ENCODE assay signal across 8 mouse cellular contexts in the genomic region with DNA sequence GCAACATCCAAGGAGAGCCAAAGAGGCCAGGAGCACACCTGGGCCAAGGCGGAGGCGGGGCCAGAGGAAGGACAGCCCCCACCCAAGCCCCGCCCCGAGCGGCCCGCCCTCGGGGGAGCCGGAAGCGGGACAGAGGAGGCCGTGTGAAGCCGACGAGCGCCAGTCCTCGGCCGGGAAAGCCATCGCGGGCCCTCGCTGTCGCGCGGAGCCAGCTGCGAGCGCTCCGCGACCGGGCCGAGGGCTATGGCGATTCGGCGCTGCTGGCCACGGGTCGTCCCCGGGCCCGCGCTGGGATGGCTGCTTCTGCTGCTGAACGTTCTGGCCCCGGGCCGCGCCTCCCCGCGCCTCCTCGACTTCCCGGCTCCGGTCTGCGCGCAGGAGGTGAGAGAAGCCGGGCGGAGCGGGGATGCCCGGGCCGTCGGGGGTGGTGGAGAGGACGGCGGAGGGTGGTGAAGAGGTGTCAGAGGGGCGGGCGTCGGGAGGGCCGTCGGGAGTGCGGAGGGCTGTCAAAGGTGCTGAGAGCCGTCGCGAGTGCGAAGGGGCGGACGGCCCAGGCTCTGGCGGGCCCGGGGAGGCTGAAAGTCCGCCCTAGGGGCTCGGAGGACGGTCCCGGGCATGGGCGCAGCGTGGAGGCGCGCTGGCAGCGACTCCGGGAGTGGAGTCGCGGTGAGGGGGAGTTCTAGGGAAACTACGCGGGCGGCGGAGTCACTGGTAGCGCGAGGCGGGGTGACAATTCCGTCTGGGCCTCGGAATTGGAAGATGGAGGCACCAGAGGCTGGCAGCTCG. TPM values are rescaled to one million over a fixed set of nuclear protein-coding genes. Genes with fewer than 3 reads are reported as not detected.
DNase-seq lines count a peak whose midpoint lies in the region; ATAC-seq and TF ChIP-seq lines count a peak whose summit lies in the region.

Gene Il17ra (plus strand): TSS at position 162 of the 786 bp plus-strand sequence.

- DNase-seq in right cerebral cortex, adult 18-20 months = peak; percentile 69
- DNase-seq in right cerebral cortex, postnatal 36 days (ENCODE audit: low spot score in 2 of 2) = no peak
- DNase-seq in gastrocnemius, postnatal 4 days (ENCODE audit: low spot score in 2 of 2) = peak; percentile 53 to 64
- peak; percentile 72 for DNase-seq in neural tube, embryonic 10.5 days (ENCODE audit: extremely low spot score, low spot score)

- peaks cover 15% of the 10 kb centered on the region; the same call in 1 of the 2 replicates for H3K27me3 ChIP-seq in intestine, embryonic 16.5 days (replicated peaks; ENCODE audit: control insufficient read depth, insufficient read depth, low read length)
- peaks cover 23% of the 10 kb centered on the region for H3K27me3 ChIP-seq in liver, embryonic 15.5 days
- no peaks in the 10 kb centered on the region for H3K27me3 ChIP-seq in testis, adult 2 months (ENCODE audit: control insufficient read depth, insufficient read depth, low read length)

- H3K27ac ChIP-seq in intestine, embryonic 16.5 days (ENCODE audit: low read length) = peak within 1 kb of the TSS; percentile 45; the same call in 1 of the 2 replicates
- H3K27ac ChIP-seq in liver, embryonic 15.5 days (replicated peaks) = peak within 1 kb of the TSS; percentile 79
- peak within 1 kb of the TSS; percentile 36; the same call in 1 of the 2 replicates for H3K27ac ChIP-seq in testis, adult 2 months (ENCODE audit: control insufficient read depth, insufficient read depth, low read depth, low read length)

- H3K36me3 ChIP-seq in intestine, embryonic 16.5 days (ENCODE audit: control insufficient read depth, insufficient read depth, low read length) = no peaks in the 10 kb centered on the region
- no peaks in the 10 kb centered on the region for H3K36me3 ChIP-seq in liver, embryonic 15.5 days (replicated peaks)
- no peaks in the 10 kb centered on the region for H3K36me3 ChIP-seq in testis, adult 2 months (ENCODE audit: control insufficient read depth, insufficient read depth, low read length)

- under 1% methylated on average over 84 of the region's 90 CpGs for WGBS in intestine, embryonic 16.5 days
- under 1% methylated on average over 90 of the region's 90 CpGs for WGBS in liver, embryonic 15.5 days (ENCODE audit: insufficient replicate concordance)

- H3K4me3 ChIP-seq in intestine, embryonic 16.5 days (ENCODE audit: low read length) = peak within 1 kb of the TSS; percentile 73
- peak within 1 kb of the TSS; percentile 83 for H3K4me3 ChIP-seq in liver, embryonic 15.5 days (replicated peaks)
- H3K4me3 ChIP-seq in testis, adult 2 months (ENCODE audit: control insufficient read depth, low read depth, low read length) = peak within 1 kb of the TSS; percentile 88

- no peak for TF ChIP-seq CTCF in testis, adult 2 months (IDR thresholded peaks at IDR 0.05; ENCODE audit: control insufficient read depth, insufficient read depth, insufficient replicate concordance, low read depth, low read length)

- no peaks in the 10 kb centered on the region for H3K9me3 ChIP-seq in intestine, embryonic 16.5 days (ENCODE audit: control insufficient read depth, low read length)
- no peaks in the 10 kb centered on the region for H3K9me3 ChIP-seq in liver, embryonic 15.5 days (replicated peaks)

- peak; percentile 62; the same call in 1 of the 2 replicates for TF ChIP-seq POLR2A in testis, adult 2 months (IDR thresholded peaks at IDR 0.05; ENCODE audit: control insufficient read depth, low read depth, low read length)

- H3K9ac ChIP-seq in intestine, embryonic 16.5 days (ENCODE audit: low read depth, low read length) = peak within 1 kb of the TSS; percentile 77
- peak within 1 kb of the TSS; percentile 83 for H3K9ac ChIP-seq in liver, embryonic 15.5 days

- peaks cover 10% of the 10 kb centered on the region for H3K4me1 ChIP-seq in intestine, embryonic 16.5 days (ENCODE audit: control insufficient read depth, insufficient read depth, low read length)
- H3K4me1 ChIP-seq in liver, embryonic 15.5 days (replicated peaks) = peaks cover 55% of the 10 kb centered on the region
- peaks cover 10% of the 10 kb centered on the region for H3K4me1 ChIP-seq in testis, adult 2 months (ENCODE audit: control insufficient read depth, insufficient read depth, low read length)

- peak; percentile 37 for ATAC-seq in common myeloid progenitor, adult 5-6 weeks (replicated peaks; ENCODE audit: low read depth, poor library complexity, severe bottlenecking)
- peak; percentile 98 for ATAC-seq in intestine, embryonic 16.5 days
- peak; percentile 86 for ATAC-seq in liver, embryonic 15.5 days (ENCODE audit: insufficient read depth)

- peak within 1 kb of the TSS; percentile 87 for H3K4me2 ChIP-seq in intestine, embryonic 16.5 days (ENCODE audit: low read depth, low read length)
- peak within 1 kb of the TSS; percentile 99 for H3K4me2 ChIP-seq in liver, embryonic 15.5 days

RNA-seq across cellular contexts. Expression of gene Il17ra, which starts in this region (rescaled TPM):
- 29.6 and 31.8 TPM in 2 replicates for total RNA-seq in common myeloid progenitor, adult 5-6 weeks (2017)
- 1 to 10 TPM; 4.7 to 5.2 TPM for total RNA-seq in gastrocnemius, postnatal 4 days (2021)
- polyA plus RNA-seq in intestine, embryonic 16.5 days (2015; fragmentation: Nextera tagmentation; extraction: Ambion mirVana) = 6.8 and 6.9 TPM in 2 replicates
- 10.4 and 12.1 TPM in 2 replicates for polyA plus RNA-seq in liver, embryonic 15.5 days (2015; fragmentation: Nextera tagmentation; extraction: Ambion mirVana)
- 4.2 and 4.6 TPM in 2 replicates for polyA plus RNA-seq in testis, adult 2 months (2012; rRNA removed)

Comparison
In these comparisons a context has a peak if more than half of its experiments do, and no peak if none do; other contexts are left out.
1. DNase-seq: peak in right cerebral cortex, adult 18-20 months (single experiment), gastrocnemius, postnatal 4 days (2 of 2) and neural tube, embryonic 10.5 days (single experiment); none in right cerebral cortex, postnatal 36 days (0 of 2).
2. ATAC-seq: peak in every context shown above with its lines; median percentile 98 in intestine, embryonic 16.5 days; 86 in liver, embryonic 15.5 days; 37 in common myeloid progenitor, adult 5-6 weeks.
3. Peak in every context shown above with its lines, with median percentiles within 50 percentile points of each other: H3K27ac ChIP-seq and H3K4me3 ChIP-seq.